Comparison of ENCODE assay signal across 12 mouse cellular contexts in the genomic region with DNA sequence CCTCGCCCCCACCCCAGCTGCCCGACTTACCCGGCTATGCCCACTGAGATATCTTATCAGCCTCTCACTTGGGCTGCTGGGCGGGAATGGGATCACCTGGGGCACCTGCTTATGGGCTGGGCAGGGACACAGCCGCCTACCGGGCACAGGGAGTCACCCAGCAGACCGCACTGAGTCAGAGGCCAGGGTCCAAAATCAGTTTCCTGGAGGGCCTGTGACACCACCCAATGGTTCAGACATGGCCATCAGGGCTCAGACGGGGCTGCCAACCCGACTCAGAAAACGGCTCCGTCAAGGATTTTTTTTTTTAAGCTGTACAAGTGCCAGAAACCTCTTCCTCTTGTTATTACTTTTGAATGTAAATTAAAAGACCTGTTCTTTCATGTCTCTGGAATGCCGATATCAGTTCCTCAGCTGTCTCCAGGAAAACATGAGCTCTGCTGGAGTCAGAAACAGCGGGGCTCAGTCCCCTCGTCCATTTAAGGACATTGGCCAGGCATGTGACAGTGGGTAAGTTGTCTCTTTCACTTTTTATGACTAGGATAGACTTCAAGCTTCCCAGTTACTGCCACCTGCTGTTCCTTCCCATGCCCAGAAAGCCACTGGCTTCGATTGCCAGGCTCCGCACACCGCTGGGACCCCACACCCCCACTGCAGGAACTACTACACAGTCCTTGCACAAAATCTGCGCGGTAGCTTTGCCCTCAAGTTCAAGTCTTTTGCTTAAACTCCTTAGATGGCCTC. TPM values are rescaled to one million over a fixed set of nuclear protein-coding genes. Genes with fewer than 3 reads are reported as not detected.
A peak's percentile ranks its signal among the peaks of the same experiment; 100 is the strongest.
DNase-seq lines count a peak whose midpoint lies in the region; ATAC-seq and TF ChIP-seq lines count a peak whose summit lies in the region.
"Had no signal": no experiment of that assay in that cellular context is flagged by ENCODE, and none has a peak within 500 bp of the region (broad histone marks: within the 10 kb centered on the region; RNA-seq: fewer than 3 reads in every experiment).

No protein-coding gene starts in this region.

- no peak overlapping the region; the same call in 1 of the 2 replicates for H3K4me2 ChIP-seq in limb, embryonic 13.5 days (replicated peaks)
- peak overlapping the region; percentile 10 for H3K4me2 ChIP-seq in stomach, embryonic 16.5 days (ENCODE audit: low read depth, low read length)
- H3K4me2 ChIP-seq: hindbrain, embryonic 15.5 days; neural tube, embryonic 13.5 days had no signal

- intact Hi-C loops in heart, adult 2 months (cut with DNase I) = loop anchor here (2.0 kb wide), 1 partner anchor 82 kb away; no protein-coding TSS in a partner anchor
- intact Hi-C loops in heart, postnatal 36 days (cut with DNase I) = loop anchor here (5.0 kb wide), 1 partner anchor 80 kb away; no protein-coding TSS in a partner anchor
- intact Hi-C loops in left cerebral cortex, postnatal 36 days (cut with DNase I) = no loop called here

- H3K9me3 ChIP-seq in limb, embryonic 13.5 days = no peaks in the 10 kb centered on the region
- H3K9me3 ChIP-seq in stomach, embryonic 16.5 days (replicated peaks; ENCODE audit: control insufficient read depth, low read length) = no peaks in the 10 kb centered on the region
- H3K9me3 ChIP-seq: hindbrain, embryonic 15.5 days; neural tube, embryonic 13.5 days had no signal

- H3K4me1 ChIP-seq in heart, adult 2 months (ENCODE audit: control insufficient read depth, insufficient read depth, low read length) = peaks cover 21% of the 10 kb centered on the region
- H3K4me1 ChIP-seq in lung, adult 2 months (ENCODE audit: control insufficient read depth, insufficient read depth, low read length) = peaks cover 6% of the 10 kb centered on the region; the same call in 1 of the 2 replicates
- H3K4me1 ChIP-seq in limb, embryonic 13.5 days = peaks cover 35% of the 10 kb centered on the region
- H3K4me1 ChIP-seq in stomach, embryonic 16.5 days (ENCODE audit: control insufficient read depth, insufficient read depth, low read length) = peaks cover 19% of the 10 kb centered on the region

- TF ChIP-seq EP300 in heart, adult 2 months (IDR thresholded peaks at IDR 0.05; ENCODE audit: insufficient read depth, low read depth, low read length) = no peak

- H3K9ac ChIP-seq in heart, adult 2 months (ENCODE audit: low read depth, low read length) = no peak overlapping the region
- H3K9ac ChIP-seq in limb, embryonic 13.5 days = no peak overlapping the region
- H3K9ac ChIP-seq in stomach, embryonic 16.5 days (ENCODE audit: low read length) = peak overlapping the region; percentile 41
- H3K9ac ChIP-seq: hindbrain, embryonic 15.5 days; neural tube, embryonic 13.5 days had no signal

- TF ChIP-seq POLR2A in heart, adult 2 months (IDR thresholded peaks at IDR 0.05; ENCODE audit: insufficient read depth, low read depth, low read length) = no peak
- TF ChIP-seq POLR2A in lung, adult 2 months (IDR thresholded peaks at IDR 0.05; ENCODE audit: borderline replicate concordance, extremely low read depth, low read depth, low read length) = no peak

- no peak overlapping the region for H3K4me3 ChIP-seq in heart, adult 2 months
- no peak overlapping the region for H3K4me3 ChIP-seq in lung, adult 2 months (replicated peaks; ENCODE audit: extremely low read depth, low read depth, low read length)
- H3K4me3 ChIP-seq in limb, embryonic 13.5 days = no peak overlapping the region
- H3K4me3 ChIP-seq in stomach, embryonic 16.5 days (replicated peaks; ENCODE audit: low read length) = no peak overlapping the region
- H3K4me3 ChIP-seq: hindbrain, embryonic 15.5 days; neural tube, embryonic 13.5 days had no signal

- H3K27ac ChIP-seq in heart, adult 2 months = peak overlapping the region; percentile 22
- H3K27ac ChIP-seq in limb, embryonic 13.5 days = 0 out of 2 replicates have a peak overlapping the region, but pooled peaks have one; percentile 4
- H3K27ac ChIP-seq in stomach, embryonic 16.5 days (ENCODE audit: low read length) = peak overlapping the region; percentile 77
- H3K27ac ChIP-seq: hindbrain, embryonic 15.5 days; neural tube, embryonic 13.5 days had no signal

- no peaks in the 10 kb centered on the region for H3K36me3 ChIP-seq in heart, adult 2 months (ENCODE audit: control insufficient read depth, insufficient read depth, low read length)
- H3K36me3 ChIP-seq in limb, embryonic 13.5 days = no peaks in the 10 kb centered on the region
- no peaks in the 10 kb centered on the region for H3K36me3 ChIP-seq in stomach, embryonic 16.5 days (ENCODE audit: control insufficient read depth, insufficient read depth, low read length)
- H3K36me3 ChIP-seq: hindbrain, embryonic 15.5 days; neural tube, embryonic 13.5 days had no signal

- peak; percentile 53 for TF ChIP-seq CTCF in heart, adult 2 months (IDR thresholded peaks at IDR 0.05)
- peak; percentile 42 for TF ChIP-seq CTCF in lung, adult 2 months (IDR thresholded peaks at IDR 0.05; ENCODE audit: insufficient read depth, low read length)

- ATAC-seq in limb, embryonic 13.5 days (ENCODE audit: low FRiP score, low read depth) = no peak
- peak; percentile 87 for ATAC-seq in stomach, embryonic 16.5 days (ENCODE audit: insufficient read depth, low FRiP score)

- no peaks in the 10 kb centered on the region for H3K79me2 ChIP-seq in heart, adult 2 months (replicated peaks; ENCODE audit: control insufficient read depth, insufficient read depth, low read length)

- WGBS in heart, adult 2 months = 42% methylated on average over 19 of the region's 19 CpGs
- 34% methylated on average over 19 of the region's 19 CpGs for WGBS in lung, adult 2 months
- 68% methylated on average over 19 of the region's 19 CpGs for WGBS in limb, embryonic 13.5 days
- WGBS in stomach, embryonic 16.5 days = 54% methylated on average over 19 of the region's 19 CpGs

- H3K27me3 ChIP-seq in heart, adult 2 months (ENCODE audit: control insufficient read depth, insufficient read depth, low read length) = no peaks in the 10 kb centered on the region
- no peaks in the 10 kb centered on the region for H3K27me3 ChIP-seq in limb, embryonic 13.5 days
- H3K27me3 ChIP-seq in stomach, embryonic 16.5 days (ENCODE audit: control insufficient read depth, insufficient read depth, low read length) = no peaks in the 10 kb centered on the region
- H3K27me3 ChIP-seq: hindbrain, embryonic 15.5 days; neural tube, embryonic 13.5 days had no signal

- peak in 1 of 2 experiments; percentile 45 for DNase-seq in heart, adult 2 months
- DNase-seq in heart, postnatal 36 days = no peak
- no peak for DNase-seq in lung, adult 2 months
- no peak for DNase-seq in lung, postnatal 25 days (ENCODE audit: low spot score)
- no peak for DNase-seq in c-Kit-positive CD71-positive TER-119-positive erythroid progenitor cells, embryonic 14.5 days (ENCODE audit: low spot score)
- no peak for DNase-seq in left cerebral cortex, postnatal 36 days (ENCODE audit: low spot score in 2 of 2)
- DNase-seq: right cerebral cortex, postnatal 4 days; thymus, adult 2 months had no signal

RNA-seq across cellular contexts. Expression of gene Ksr1, which starts 33.5 kb away (rescaled TPM):
- total RNA-seq in heart, adult 2 months (2021) = 1 to 10 TPM; 5.1 to 7.0 TPM
- 6.7 and 7.8 TPM in 2 replicates for polyA plus RNA-seq in heart, adult 2 months (2012; rRNA removed)
- total RNA-seq in heart, postnatal 36 days (2021) = 1 to 10 TPM; 6.6 to 6.7 TPM
- polyA plus RNA-seq in lung, adult 2 months (2012; rRNA removed) = 20.7 and 21.9 TPM in 2 replicates
- 3.7 and 4.2 TPM in 2 replicates for polyA plus RNA-seq in limb, embryonic 13.5 days (2015; fragmentation: Nextera tagmentation; extraction: Ambion mirVana)
- 2.1 and 3.2 TPM in 2 replicates for polyA plus RNA-seq in stomach, embryonic 16.5 days (2015; fragmentation: Nextera tagmentation; extraction: Ambion mirVana)
- 10 to 100 TPM; 53.4 to 70.5 TPM for total RNA-seq in left cerebral cortex, postnatal 36 days (2021)

Comparison
In these comparisons a context has a peak if more than half of its experiments do, and no peak if none do; other contexts are left out.
1. H3K27ac ChIP-seq: peak in every context shown above with its lines; median percentile 77 in stomach, embryonic 16.5 days; 22 in heart, adult 2 months; 4 in limb, embryonic 13.5 days.